Mouse (Mus musculus) stomach, embryonic 15.5 days (tissue): ENCODE measurements around the gene Gm7861. TPM values are rescaled to one million over a fixed set of nuclear protein-coding genes. Genes with fewer than 3 reads are reported as not detected.
"Not testable (repeated sequence)": the region's sequence is repeated elsewhere in the genome, so short reads cannot be mapped to it uniquely, and the experiment has no call there.

Experiments used
- ATAC-seq: fragments of 200-750 bp; cut with Nextera tagmentation; 2 replicates; pipeline ENCODE4 v1.8.0; 2017; ENCODE audit warnings: low read depth, moderate number of reproducible peaks, moderate TSS enrichment; ENCODE audit not compliant: insufficient read depth, low FRiP score
- H3K27ac ChIP-seq: fragments of 300-500 bp; sonication (generic); 2 replicates; pipeline ENCODE4 v1.5.1; 2015; ENCODE audit warnings: mild to moderate bottlenecking, inconsistent platforms
- H3K27me3 ChIP-seq: fragments of 300-500 bp; sonication (generic); replicated peaks from 2 replicates; pipeline ENCODE4 v1.6.1; 2015; ENCODE audit warnings: inconsistent platforms
- H3K36me3 ChIP-seq: fragments of 300-500 bp; sonication (generic); 2 replicates; pipeline ENCODE4 v1.6.1; 2015; ENCODE audit warnings: inconsistent platforms
- H3K4me1 ChIP-seq: fragments of 300-500 bp; sonication (generic); 2 replicates; pipeline ENCODE4 v1.6.1; 2015; ENCODE audit warnings: inconsistent platforms
- H3K4me2 ChIP-seq: fragments of 300-500 bp; sonication (generic); 2 replicates; pipeline ENCODE4 v1.6.1; 2015; ENCODE audit warnings: mild to moderate bottlenecking, inconsistent platforms
- H3K4me3 ChIP-seq: fragments of 300-500 bp; sonication (generic); replicated peaks from 2 replicates; pipeline ENCODE4 v1.5.1; 2015; ENCODE audit warnings: inconsistent platforms
- H3K9ac ChIP-seq: fragments of 300-500 bp; sonication (generic); 2 replicates; pipeline ENCODE4 v1.6.1; 2015; ENCODE audit warnings: inconsistent platforms
- H3K9me3 ChIP-seq: fragments of 300-500 bp; sonication (generic); 2 replicates; pipeline ENCODE4 v1.6.1; 2016; ENCODE audit warnings: inconsistent platforms
- WGBS: fragments of 180-500 bp; shearing (Covaris S2); methylation state at CpG from one replicate; pipeline ENCODE4 v1.1.7; 2015; 5-methylcytosine and 5-hydroxymethylcytosine counted together
- polyA plus RNA-seq: library from polyadenylated mRNA; unstranded; fragments of >200 nt; fragmentation: Nextera tagmentation; extraction: Ambion mirVana; gene quantifications from 2 replicates; pipeline ENCODE4 v1.2.1, GENCODE M21; 2015

Gm7861 gene
- polyA plus RNA-seq: not detected in 2 replicates

GRCm38 (mm10) chr8:21594408-21594807 is at the start of gene Gm7861:
Gene Gm7861 (minus strand): TSS chr8:21594508.
- WGBS: no CpG with 5 or more reads among the region's 1 CpGs
- H3K27ac ChIP-seq, H3K9me3 ChIP-seq, H3K4me1 ChIP-seq, H3K4me3 ChIP-seq, ATAC-seq, H3K27me3 ChIP-seq, H3K4me2 ChIP-seq, H3K9ac ChIP-seq, H3K36me3 ChIP-seq: not testable (repeated sequence)

- H3K27ac ChIP-seq, H3K9me3 ChIP-seq, H3K4me2 ChIP-seq, H3K27me3 ChIP-seq, H3K4me1 ChIP-seq, H3K4me3 ChIP-seq, H3K9ac ChIP-seq, H3K36me3 ChIP-seq, ATAC-seq: not testable (repeated sequence)
- WGBS: 100% methylated on average over 1 of the region's 1 CpGs
These were observed 23.6 kb upstream of the Gm7861 start, which contains the start of gene Defa26 for GRCm38 (mm10) chr8:21617883-21618282. Gene Defa26 (plus strand): TSS chr8:21618183.

- not testable (repeated sequence) for H3K9ac ChIP-seq, H3K4me2 ChIP-seq, H3K27me3 ChIP-seq, H3K4me3 ChIP-seq, H3K36me3 ChIP-seq, H3K27ac ChIP-seq, H3K4me1 ChIP-seq, H3K9me3 ChIP-seq, ATAC-seq
- WGBS: no CpG with 5 or more reads among the region's 1 CpGs
These were observed 11.6 kb downstream of the Gm7861 start, which contains the start of gene Defa28 for GRCm38 (mm10) chr8:21582706-21583105. Gene Defa28 (plus strand): TSS chr8:21583006.

- H3K4me1 ChIP-seq, H3K9me3 ChIP-seq, H3K27me3 ChIP-seq, H3K9ac ChIP-seq, H3K4me2 ChIP-seq, H3K4me3 ChIP-seq, ATAC-seq, H3K36me3 ChIP-seq, H3K27ac ChIP-seq: not testable (repeated sequence)
- WGBS: no CpG with 5 or more reads among the region's 1 CpGs
These were observed 29.2 kb downstream of the Gm7861 start, which contains the start of gene Defa37 for GRCm38 (mm10) chr8:21565086-21565485. Gene Defa37 (plus strand): TSS chr8:21565386.

Other genes starting within 250 kb of the Gm7861 start
- gene Defa2, start 216.0 kb downstream of the Gm7861 start, polyA plus RNA-seq: not detected in 2 replicates
- 0.76 TPM in 1 of 2 replicates, not detected in the other for gene Defa33, start 202.7 kb downstream of the Gm7861 start, polyA plus RNA-seq
- gene Defa36, start 167.1 kb downstream of the Gm7861 start, polyA plus RNA-seq: not detected in 2 replicates
- gene Gm7849, start 137.9 kb downstream of the Gm7861 start, polyA plus RNA-seq: 0.31 and 2.2 TPM in 2 replicates
- gene Defa20, start 85.2 kb downstream of the Gm7861 start, polyA plus RNA-seq: 1.5 TPM in 1 of 2 replicates, not detected in the other
- gene Defa32, start 65.5 kb downstream of the Gm7861 start, polyA plus RNA-seq: not detected in 2 replicates
- gene Defa37, start 29.1 kb downstream of the Gm7861 start, polyA plus RNA-seq: not detected in 2 replicates
- not detected in 2 replicates for gene Defa28, start 11.5 kb downstream of the Gm7861 start, polyA plus RNA-seq
- gene Defa26, start 23.7 kb upstream of the Gm7861 start, polyA plus RNA-seq: not detected in 2 replicates
- gene Defa17, start 61.3 kb upstream of the Gm7861 start, polyA plus RNA-seq: 4.1 and 7.3 TPM in 2 replicates
- not detected in 2 replicates for gene Defa34, start 71.3 kb upstream of the Gm7861 start, polyA plus RNA-seq
- 0.59 TPM in 1 of 2 replicates, not detected in the other for gene AY761184, start 109.1 kb upstream of the Gm7861 start, polyA plus RNA-seq
- gene Defa24, start 140.0 kb upstream of the Gm7861 start, polyA plus RNA-seq: 13.3 and 15.1 TPM in 2 replicates
- gene Defb50, start 229.0 kb upstream of the Gm7861 start, polyA plus RNA-seq: not detected in 2 replicates
- not detected in 2 replicates for gene Defb2, start 245.4 kb upstream of the Gm7861 start, polyA plus RNA-seq